Mouse (Mus musculus): Measurements from ENCODE around the gene Apbb2.

DNA sequence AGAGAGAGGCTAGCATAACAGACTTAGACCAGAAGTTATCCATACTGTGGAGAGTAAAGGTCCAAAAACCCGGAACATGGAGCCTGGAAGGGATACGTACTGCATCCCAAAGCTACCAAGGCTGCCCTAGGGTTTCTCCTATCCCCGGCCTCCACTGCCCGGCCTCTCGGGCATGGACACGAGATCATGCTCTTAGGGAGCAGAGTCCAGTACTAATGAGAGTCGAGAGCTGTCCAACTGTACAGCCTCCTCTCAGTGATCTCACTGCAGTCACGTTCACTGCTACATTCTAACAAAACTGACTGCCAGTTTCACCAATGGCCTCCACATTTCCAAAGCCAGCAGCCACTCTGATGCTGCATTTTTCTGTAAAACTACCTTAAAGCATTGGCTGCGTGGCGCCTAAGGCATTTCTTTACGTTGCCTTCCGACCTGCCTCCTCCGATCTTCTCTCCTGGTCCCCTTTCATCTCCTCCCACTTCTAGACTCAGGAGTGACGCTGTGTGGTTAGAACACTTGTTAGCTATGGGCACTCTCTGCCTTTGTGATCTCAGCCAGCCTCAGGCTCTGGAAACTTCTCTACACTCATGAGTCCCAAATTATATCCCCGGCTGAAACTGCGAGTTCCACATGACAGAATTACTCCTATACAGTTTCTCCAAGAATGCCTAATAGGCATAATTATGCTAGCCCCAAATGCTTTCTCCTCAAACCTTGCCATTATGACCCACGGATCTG, 36.1 kb downstream of the Apbb2 start:
- no peak for TF ChIP-seq GATA1 (IDR thresholded peaks at IDR 0.05; ENCODE audit: borderline replicate concordance, low read length)
- no peak for TF ChIP-seq FLI1 (IDR thresholded peaks at IDR 0.05; ENCODE audit: low read length)
